Mouse (Mus musculus) thymus, postnatal 14 days (tissue): ENCODE results near the gene Enoph1.
A peak's percentile ranks its signal among the peaks of the same experiment; 100 is the strongest.

Experiments
- DNase-seq: peaks from one replicate; pipeline ENCODE4 v3.0.0; 2021

The Enoph1 gene

DNA sequence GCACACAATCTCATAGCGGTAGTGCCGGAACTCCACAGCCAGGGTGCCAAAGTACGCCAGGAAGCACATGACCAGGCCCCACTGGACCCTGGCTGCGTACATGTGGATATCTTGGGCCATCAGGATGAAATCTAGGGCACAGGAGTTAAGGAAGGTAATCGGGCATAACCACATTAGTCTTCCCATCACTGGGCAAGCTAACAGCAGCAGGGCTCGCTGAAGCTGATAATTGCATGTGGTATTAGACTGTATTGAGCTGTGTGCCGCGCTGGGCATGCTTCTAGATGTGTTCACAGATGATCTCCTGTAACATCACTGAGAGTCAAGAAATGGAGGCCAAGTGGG lies 40.1 kb downstream of the Enoph1 start:
- DNase-seq: no peak

GRCm38 (mm10) chr5:100082006-100082405 lies 42.2 kb downstream of the Enoph1 start:
- DNase-seq: peak; percentile 35

DNA sequence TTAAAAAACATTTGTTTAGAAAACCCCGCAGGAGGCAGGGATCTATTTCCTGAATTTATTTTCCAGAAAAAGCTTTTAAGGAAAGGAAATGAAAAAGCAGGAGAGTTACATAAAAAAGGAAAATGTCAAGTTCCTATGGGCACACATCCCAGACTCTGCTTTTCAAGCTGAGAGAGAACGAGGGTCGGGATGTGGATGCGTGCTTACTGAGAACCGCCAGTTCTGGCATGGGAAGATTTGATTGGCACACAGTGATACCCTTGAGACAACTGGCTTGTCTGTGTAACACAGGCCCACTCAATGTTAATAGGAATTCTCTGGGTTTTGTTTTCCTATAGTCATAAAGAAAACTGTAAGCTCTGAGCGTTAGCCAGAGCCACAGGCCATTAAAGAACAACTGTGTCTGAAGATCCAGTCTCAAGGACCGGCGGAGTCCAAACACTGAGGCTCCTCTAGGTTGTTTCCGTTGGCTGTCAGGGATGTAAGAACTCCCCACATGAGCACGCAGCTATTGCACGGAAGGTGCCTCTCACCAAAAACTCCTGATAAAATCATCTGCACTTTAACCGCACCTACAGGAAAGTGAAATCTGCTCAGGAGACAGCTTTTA lies 44.3 kb downstream of the Enoph1 start:
- DNase-seq: no peak

DNA sequence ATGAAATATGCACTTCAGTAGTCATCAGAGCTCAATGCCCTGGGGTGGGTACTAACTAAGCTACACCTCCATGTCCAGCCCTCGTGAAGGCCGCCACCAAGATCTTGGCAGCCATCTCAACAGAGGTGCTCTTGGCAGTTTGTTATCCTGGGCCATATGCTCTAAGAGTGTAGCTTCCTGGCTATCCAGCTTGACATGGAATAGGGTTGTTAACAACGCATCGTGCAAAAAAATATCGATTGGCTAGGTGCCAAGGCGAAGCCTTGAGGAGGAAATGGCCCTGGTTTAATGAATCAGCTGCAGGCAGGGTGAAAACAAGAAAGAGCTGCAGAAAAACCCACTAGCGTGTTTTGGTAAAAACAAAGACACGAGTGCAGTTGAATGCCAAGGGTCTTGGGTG lies 45.3 kb downstream of the Enoph1 start:
- no peak for DNase-seq

DNA sequence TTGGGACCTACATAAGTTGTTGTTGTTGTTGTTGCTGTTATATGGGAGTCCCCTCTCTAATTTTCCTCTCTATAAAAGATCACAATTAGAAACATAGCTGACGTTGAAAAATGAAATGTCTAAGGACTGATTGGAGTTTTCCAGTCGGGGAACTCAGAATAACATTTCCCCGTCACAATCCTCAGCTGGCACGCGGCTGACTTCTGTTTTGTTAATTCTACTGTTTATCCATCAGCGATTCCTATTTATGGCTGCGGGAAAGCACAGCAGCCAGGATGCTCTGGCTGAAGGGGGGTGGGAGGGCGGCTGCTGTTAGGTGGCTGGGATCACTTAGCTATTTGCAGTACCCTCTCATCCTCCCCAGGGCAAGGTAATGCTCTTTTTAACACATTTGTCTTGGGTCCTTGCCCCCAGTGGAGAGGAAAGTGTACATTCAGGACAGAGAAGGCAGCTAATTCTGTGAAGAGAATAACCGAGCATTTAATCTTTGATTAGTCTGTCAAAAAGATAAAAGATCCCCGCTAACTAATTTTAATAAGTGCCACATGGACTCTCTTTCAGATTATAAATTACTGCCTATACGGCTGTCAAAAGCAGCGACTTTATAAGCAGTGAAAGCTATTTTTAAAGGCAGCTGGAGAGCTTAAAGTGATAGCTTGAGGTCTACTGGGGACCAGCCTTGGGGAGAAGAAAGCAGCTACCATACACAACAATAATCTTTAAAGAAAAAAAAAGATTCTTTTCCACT lies 50.9 kb downstream of the Enoph1 start:
- no peak for DNase-seq

GRCm38 (mm10) chr5:100091263-100091594 lies 51.4 kb downstream of the Enoph1 start:
- DNase-seq: no peak

- DNase-seq: peak; percentile 35
Observed at GRCm38 (mm10) chr5:100091602-100092001, 51.8 kb downstream of the Enoph1 start.

DNA sequence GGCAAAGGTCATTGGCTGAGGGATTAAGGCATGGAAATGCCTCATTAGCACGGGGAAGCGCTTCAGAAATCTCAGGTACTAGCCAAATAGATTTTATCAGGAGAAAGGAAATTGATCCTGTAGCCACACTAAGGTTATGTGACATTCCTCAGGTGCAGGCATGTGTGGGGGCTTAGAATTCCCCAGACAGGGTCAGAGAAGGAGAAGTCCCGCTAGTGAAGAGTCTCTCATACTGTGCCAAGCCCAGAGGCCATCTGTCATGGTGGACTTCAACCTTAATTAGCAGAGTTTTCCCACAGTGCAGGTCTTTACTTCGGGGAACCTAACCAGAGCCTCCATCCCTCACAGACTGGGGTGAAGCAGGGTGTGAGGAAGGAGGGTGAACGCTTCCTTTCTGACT lies 57.2 kb downstream of the Enoph1 start:
- no peak for DNase-seq

DNA sequence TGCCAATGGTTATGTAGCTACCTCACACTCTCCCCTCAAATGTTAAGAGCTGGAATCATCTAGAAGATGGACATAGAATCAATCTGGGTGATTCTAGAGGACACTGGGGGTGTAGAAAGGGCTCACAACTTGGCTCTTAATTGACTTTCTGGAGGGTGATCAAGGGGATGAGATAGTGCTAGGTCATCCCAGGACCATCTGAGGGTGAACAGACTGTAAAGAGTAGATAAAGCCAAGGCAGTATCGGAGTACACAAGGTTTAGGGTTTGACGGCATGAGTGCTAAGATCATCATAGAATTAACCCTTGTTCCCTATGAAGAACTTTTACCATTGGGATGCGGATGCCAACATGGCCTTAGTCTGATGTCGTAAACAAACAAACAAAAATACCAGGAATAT lies 58.2 kb downstream of the Enoph1 start:
- DNase-seq: no peak

DNA sequence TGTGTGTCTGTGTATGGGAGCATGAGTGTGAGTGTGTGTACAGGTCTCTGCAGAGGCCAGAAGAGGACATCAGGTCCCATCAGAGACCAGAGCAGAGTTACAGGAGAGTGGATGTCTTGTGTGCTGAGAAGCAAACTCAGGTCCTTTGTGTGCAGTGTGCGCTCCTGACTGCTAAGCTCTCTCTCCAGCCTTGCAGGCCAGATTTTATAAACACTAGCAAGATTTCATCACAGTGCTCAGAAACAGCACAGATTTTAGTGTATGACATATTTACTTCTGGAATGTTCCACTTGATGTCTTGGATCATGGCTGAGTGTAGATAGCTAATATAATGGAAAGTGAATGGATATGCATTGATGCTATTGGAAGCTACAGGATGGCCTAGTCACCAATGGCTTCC lies 62.6 kb downstream of the Enoph1 start:
- DNase-seq: no peak

- no peak for DNase-seq
Observed at GRCm38 (mm10) chr5:100108866-100109265, 69.1 kb downstream of the Enoph1 start.

GRCm38 (mm10) chr5:100109543-100110282 lies 69.9 kb downstream of the Enoph1 start:
- no peak for DNase-seq

GRCm38 (mm10) chr5:100110581-100110980 lies 70.8 kb downstream of the Enoph1 start:
- no peak for DNase-seq

DNA sequence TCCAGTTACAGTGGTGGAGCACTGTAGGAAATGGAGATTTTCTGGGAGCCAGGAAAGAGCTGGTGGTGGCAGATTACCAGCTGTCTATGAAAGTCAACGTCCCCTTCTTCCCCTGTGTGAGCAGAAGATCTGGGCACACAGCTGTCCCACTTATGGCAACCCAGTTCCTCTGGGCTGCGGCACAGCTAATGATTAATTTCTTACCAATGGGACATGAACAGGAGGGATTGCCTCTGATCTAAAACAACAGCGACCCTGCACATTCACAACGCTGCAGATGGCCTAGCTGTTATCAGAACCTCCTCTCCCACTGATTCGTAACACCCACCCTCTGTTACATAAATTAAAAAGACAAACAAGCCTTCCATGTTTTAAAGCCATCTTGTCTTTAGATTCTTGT lies 73.6 kb downstream of the Enoph1 start:
- no peak for DNase-seq
